In the genomic region with DNA sequence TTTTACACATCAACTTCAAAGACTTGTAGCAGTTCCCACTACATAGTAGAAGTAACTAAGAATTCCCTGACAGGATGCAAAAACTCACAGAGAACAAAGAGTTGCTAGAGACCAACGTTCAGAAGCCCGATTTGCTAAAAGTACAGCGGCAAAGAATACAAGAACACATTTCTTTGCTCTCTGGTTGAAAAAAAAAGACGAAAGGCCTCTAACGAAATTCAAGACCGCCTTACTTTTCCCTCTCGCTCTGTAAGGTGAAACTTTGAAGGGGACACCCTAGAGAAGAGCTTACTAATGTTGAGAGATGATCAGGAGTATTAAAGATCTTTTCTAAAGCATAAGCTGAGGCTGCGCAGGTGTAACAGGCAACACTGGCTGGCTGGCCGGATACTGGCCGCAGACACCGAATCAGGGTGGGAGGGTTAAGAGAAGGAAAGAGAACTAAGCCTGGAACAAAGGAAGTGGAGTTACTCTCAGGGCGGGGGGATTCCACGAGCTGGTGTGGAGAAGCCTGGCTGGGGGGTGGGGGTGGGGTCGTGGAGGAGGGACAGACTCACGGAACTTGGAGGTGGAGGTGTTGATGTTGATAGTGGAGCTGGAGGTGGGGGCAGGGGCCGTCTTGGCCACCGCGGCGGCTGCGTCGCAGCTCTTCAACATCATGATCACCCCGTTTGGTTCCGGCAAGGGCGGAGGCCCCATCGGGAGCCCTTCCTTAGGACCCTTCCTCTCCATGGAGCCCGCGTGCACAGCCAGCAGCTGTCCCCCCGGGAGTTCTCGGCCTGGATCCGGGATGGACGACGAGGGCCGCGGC, we compare ENCODE assay signal across 8 mouse cellular contexts. TPM values are rescaled to one million over a fixed set of nuclear protein-coding genes. Genes with fewer than 3 reads are reported as not detected.
DNase-seq lines count a peak whose midpoint lies in the region; ATAC-seq and TF ChIP-seq lines count a peak whose summit lies in the region.

No protein-coding gene starts in this region.

- H3K4me3 ChIP-seq in layer of hippocampus, adult 2 months, result peak overlapping the region; percentile 60
- H3K4me3 ChIP-seq in bone marrow macrophage, adult 2 months (ENCODE audit: insufficient read depth, low read length), result peak overlapping the region; percentile 97
- peak overlapping the region; percentile 98 for H3K4me3 ChIP-seq in forebrain, embryonic 13.5 days
- H3K4me3 ChIP-seq in hindbrain, embryonic 12.5 days, result peak overlapping the region; percentile 98
- peak overlapping the region; percentile 95 for H3K4me3 ChIP-seq in limb, embryonic 10.5 days

- H3K9ac ChIP-seq in forebrain, embryonic 13.5 days, result peak overlapping the region; percentile 99
- H3K9ac ChIP-seq in hindbrain, embryonic 12.5 days, result peak overlapping the region; percentile 97

- no peak for TF ChIP-seq CTCF in layer of hippocampus, adult 2 months (conservative IDR thresholded peaks at IDR 0.05)
- TF ChIP-seq CTCF in bone marrow macrophage, adult 2 months (IDR thresholded peaks at IDR 0.05; ENCODE audit: low read depth, low read length), result no peak

- H3K4me2 ChIP-seq in forebrain, embryonic 13.5 days, result peak overlapping the region; percentile 81
- peak overlapping the region; percentile 82 for H3K4me2 ChIP-seq in hindbrain, embryonic 12.5 days (replicated peaks)

- peaks cover 16% of the 10 kb centered on the region for H3K4me1 ChIP-seq in bone marrow macrophage, adult 2 months (ENCODE audit: control insufficient read depth, insufficient read depth, low read length)
- H3K4me1 ChIP-seq in forebrain, embryonic 13.5 days, result peaks cover 41% of the 10 kb centered on the region
- H3K4me1 ChIP-seq in hindbrain, embryonic 12.5 days, result peaks cover 19% of the 10 kb centered on the region
- peaks cover 19% of the 10 kb centered on the region for H3K4me1 ChIP-seq in limb, embryonic 10.5 days

- ATAC-seq in forebrain, embryonic 13.5 days, result peak; percentile 63
- peak; percentile 70 for ATAC-seq in hindbrain, embryonic 12.5 days (ENCODE audit: low FRiP score)

- no peaks in the 10 kb centered on the region for H3K36me3 ChIP-seq in forebrain, embryonic 13.5 days (ENCODE audit: poor library complexity, severe bottlenecking)
- H3K36me3 ChIP-seq in hindbrain, embryonic 12.5 days, result no peaks in the 10 kb centered on the region
- H3K36me3 ChIP-seq in limb, embryonic 10.5 days, result 0 out of 2 replicates have a peak, but pooled peaks cover 8% of the 10 kb centered on the region

- H3K27me3 ChIP-seq in forebrain, embryonic 13.5 days, result no peaks in the 10 kb centered on the region
- no peaks in the 10 kb centered on the region for H3K27me3 ChIP-seq in hindbrain, embryonic 12.5 days
- no peaks in the 10 kb centered on the region for H3K27me3 ChIP-seq in limb, embryonic 10.5 days (ENCODE audit: low read depth, poor library complexity, severe bottlenecking)

- H3K27ac ChIP-seq in layer of hippocampus, adult 2 months, result peak overlapping the region; percentile 92
- H3K27ac ChIP-seq in bone marrow macrophage, adult 2 months (ENCODE audit: insufficient read depth, low read depth, low read length), result peak overlapping the region; percentile 92
- peak overlapping the region; percentile 90 for H3K27ac ChIP-seq in forebrain, embryonic 13.5 days
- peak overlapping the region; percentile 91 for H3K27ac ChIP-seq in hindbrain, embryonic 12.5 days
- peak overlapping the region; percentile 96 for H3K27ac ChIP-seq in limb, embryonic 10.5 days

- TF ChIP-seq POLR2A in bone marrow macrophage, adult 2 months (IDR thresholded peaks at IDR 0.05; ENCODE audit: borderline replicate concordance, low read depth, low read length), result no peak

- DNase-seq in layer of hippocampus, adult 2 months (ENCODE audit: low spot score in 2 of 2), result peak; percentile 13 to 17
- DNase-seq in layer of hippocampus, postnatal 10 days (ENCODE audit: low spot score in 2 of 2), result no peak
- peak; percentile 71 for DNase-seq in limb, embryonic 10.5 days (ENCODE audit: low spot score)
- peak; percentile 63 for DNase-seq in mesoderm, embryonic 11.5 days (ENCODE audit: low read depth, low spot score)
- DNase-seq in right cerebral cortex, postnatal 36 days (ENCODE audit: low spot score in 2 of 2), result peak; percentile 31 to 33

- WGBS in forebrain, embryonic 13.5 days, result under 1% methylated on average over 30 of the region's 34 CpGs
- WGBS in hindbrain, embryonic 12.5 days, result under 1% methylated on average over 33 of the region's 34 CpGs
- under 1% methylated on average over 34 of the region's 34 CpGs for WGBS in limb, embryonic 10.5 days

- H3K9me3 ChIP-seq in forebrain, embryonic 13.5 days (replicated peaks), result no peaks in the 10 kb centered on the region
- H3K9me3 ChIP-seq in hindbrain, embryonic 12.5 days (replicated peaks), result no peaks in the 10 kb centered on the region
- H3K9me3 ChIP-seq in limb, embryonic 10.5 days (replicated peaks), result no peaks in the 10 kb centered on the region

RNA-seq across cellular contexts. Expression of a gene that starts 0.8 kb away (rescaled TPM):
- 10 to 100 TPM; 48.9 to 51.9 TPM for total RNA-seq in layer of hippocampus, adult 2 months (2021)
- 10 to 100 TPM; 46.0 to 50.0 TPM for total RNA-seq in layer of hippocampus, postnatal 10 days (2021)
- polyA plus RNA-seq in bone marrow macrophage, adult 2 months (2012; ENCODE audit: insufficient read depth, insufficient read length, missing spikeins), result 60.7 and 62.0 TPM in 2 replicates
- 19.3 and 20.9 TPM in 2 replicates for polyA plus RNA-seq in forebrain, embryonic 13.5 days (2015; fragmentation: Nextera tagmentation; extraction: Ambion mirVana)
- polyA plus RNA-seq in hindbrain, embryonic 12.5 days (2016; fragmentation: Nextera tagmentation; extraction: Ambion mirVana), result 35.7 and 41.7 TPM in 2 replicates
- polyA plus RNA-seq in limb, embryonic 10.5 days (2016; fragmentation: Nextera tagmentation; extraction: Ambion mirVana), result 32.2 and 35.5 TPM in 2 replicates

Comparison
In these comparisons a context has a peak if more than half of its experiments do, and no peak if none do; other contexts are left out.
1. DNase-seq: peak in layer of hippocampus, adult 2 months (2 of 2), limb, embryonic 10.5 days (single experiment), mesoderm, embryonic 11.5 days (single experiment) and right cerebral cortex, postnatal 36 days (2 of 2); none in layer of hippocampus, postnatal 10 days (0 of 2).
2. Peak in every context shown above with its lines, with median percentiles within 50 percentile points of each other: H3K27ac ChIP-seq and H3K4me3 ChIP-seq.